Mouse (Mus musculus): ENCODE data around the gene Was. TPM values are rescaled to one million over a fixed set of nuclear protein-coding genes. Genes with fewer than 3 reads are reported as not detected.
"Not testable (repeated sequence)": the region's sequence is repeated elsewhere in the genome, so short reads cannot be mapped to it uniquely, and the experiment has no call there.

The Was gene
- polyA plus RNA-seq, 1 experiment from 2014 or later = 0.31 TPM

DNA sequence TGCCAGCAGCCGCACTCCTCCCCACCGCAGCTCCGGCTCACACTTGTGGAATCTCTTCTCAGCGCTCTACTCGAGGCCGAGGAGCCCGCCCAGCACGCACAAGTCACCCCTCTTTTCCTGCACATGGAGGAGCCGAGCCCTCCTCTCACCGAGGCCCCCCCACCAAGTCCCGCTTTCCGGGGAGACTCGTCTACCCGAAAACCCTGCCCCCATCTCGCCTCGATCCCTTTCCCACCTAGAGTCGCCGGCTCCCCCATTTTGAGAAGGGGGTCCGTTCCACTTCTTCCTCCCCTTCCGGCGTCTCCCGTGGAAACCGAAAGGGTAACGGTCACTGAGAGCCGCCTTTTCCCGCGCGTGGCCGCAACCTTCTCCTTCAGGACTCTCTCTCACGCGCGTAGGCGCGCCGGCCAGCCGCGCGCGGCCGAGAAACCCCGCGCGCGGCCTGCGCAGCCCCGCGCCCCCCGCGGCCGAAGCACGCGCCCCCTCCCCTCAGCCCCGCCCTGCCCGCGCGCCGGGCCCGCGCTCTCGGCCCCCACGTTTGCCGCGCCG is 16.3 kb downstream of the Was start:
- peak; percentile 69 for ATAC-seq (ENCODE audit: insufficient number of reproducible peaks, low FRiP score)
- 15% methylated on average over 51 of the region's 64 CpGs for WGBS

DNA sequence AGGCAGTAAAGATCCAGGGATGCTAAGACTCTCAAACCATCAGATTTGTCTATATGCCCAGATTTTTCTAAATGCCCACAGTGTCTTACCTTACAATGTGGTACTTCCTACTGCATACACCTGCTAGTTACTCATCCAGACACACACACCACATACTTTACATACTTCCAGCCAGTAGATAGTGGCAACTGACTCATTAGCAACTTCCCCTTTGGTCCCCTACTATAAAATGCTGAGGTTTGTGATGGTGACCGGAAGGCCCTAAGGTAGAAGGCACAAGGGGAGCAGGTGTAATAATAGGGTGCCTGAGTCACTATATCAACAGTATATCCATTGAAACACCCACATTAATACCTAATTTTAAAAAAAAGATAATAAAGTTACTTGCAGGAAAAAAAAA is 21.1 kb downstream of the Was start:
- Histone ChIP-seq H3K36me3 (peaks cover 48% of the 10 kb centered on the region), H3K27me3 (replicated peaks) (no peaks in the 10 kb centered on the region), H3K27ac (ENCODE audit: poor library complexity, severe bottlenecking) (no peak overlapping the region), H3K9ac (no peak overlapping the region), H3K4me3 (no peak overlapping the region), H3K9me3 (replicated peaks) (no peaks in the 10 kb centered on the region; the same call in 1 of the 2 replicates), H3K4me2 (no peak overlapping the region), H3K4me1 (replicated peaks) (no peaks in the 10 kb centered on the region)
- 85% methylated on average over 1 of the region's 1 CpGs for WGBS
- ATAC-seq (ENCODE audit: insufficient number of reproducible peaks, low FRiP score) = no peak

More for the DNA sequence above, 16.3 kb downstream of the Was start:
- Histone ChIP-seq H3K4me2 (peak overlapping the region; percentile 65), H3K9ac (peak overlapping the region; percentile 81), H3K9me3 (replicated peaks) (0 out of 2 replicates have a peak, but pooled peaks cover 4% of the 10 kb centered on the region), H3K36me3 (peaks cover 17% of the 10 kb centered on the region), H3K4me1 (replicated peaks) (no peaks in the 10 kb centered on the region), H3K27ac (ENCODE audit: poor library complexity, severe bottlenecking) (peak overlapping the region; percentile 89), H3K4me3 (peak overlapping the region; percentile 75), H3K27me3 (replicated peaks) (no peaks in the 10 kb centered on the region)

DNA sequence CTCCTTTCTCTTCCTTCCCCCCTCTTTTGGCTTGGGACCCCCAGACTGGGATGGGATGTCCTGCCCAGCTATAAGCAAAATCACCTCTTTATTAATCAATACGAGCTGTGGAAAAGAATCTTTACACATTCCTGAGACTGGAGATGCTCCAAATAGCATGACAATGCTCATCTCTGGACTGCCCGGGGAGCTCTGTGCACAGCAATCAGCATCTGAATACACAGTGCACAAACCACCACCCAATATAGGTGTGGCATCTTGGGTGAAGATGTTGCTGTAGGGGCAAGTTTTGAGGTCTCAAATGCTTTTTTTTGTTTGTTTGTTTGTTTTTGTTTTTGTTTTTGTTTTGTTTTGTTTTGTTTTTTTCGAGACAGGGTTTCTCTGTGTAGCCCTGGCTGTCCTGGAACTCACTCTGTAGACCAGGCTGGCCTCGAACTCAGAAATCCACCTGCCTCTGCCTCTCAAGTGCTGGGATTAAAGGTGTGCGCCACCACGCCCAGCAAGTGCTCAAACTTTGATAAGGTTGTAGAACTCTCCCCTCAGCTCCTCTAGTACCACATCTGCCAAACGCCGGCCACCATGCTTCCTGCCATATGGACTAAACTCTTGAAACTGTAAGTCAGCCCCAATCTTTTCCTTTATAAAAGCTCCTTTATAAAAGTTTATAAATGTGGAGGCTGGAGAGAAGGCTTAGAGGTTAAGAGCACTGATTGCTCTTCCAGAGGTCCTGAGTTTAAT is 39.1 kb downstream of the Was start:
- not testable (repeated sequence) for H3K9me3 ChIP-seq (replicated peaks); H3K4me1 ChIP-seq (replicated peaks); H3K36me3 ChIP-seq; ATAC-seq (ENCODE audit: insufficient number of reproducible peaks, low FRiP score); H3K9ac ChIP-seq; H3K27ac ChIP-seq (ENCODE audit: poor library complexity, severe bottlenecking); H3K4me3 ChIP-seq; H3K4me2 ChIP-seq; H3K27me3 ChIP-seq (replicated peaks)
- 79% methylated on average over 8 of the region's 8 CpGs for WGBS

DNA sequence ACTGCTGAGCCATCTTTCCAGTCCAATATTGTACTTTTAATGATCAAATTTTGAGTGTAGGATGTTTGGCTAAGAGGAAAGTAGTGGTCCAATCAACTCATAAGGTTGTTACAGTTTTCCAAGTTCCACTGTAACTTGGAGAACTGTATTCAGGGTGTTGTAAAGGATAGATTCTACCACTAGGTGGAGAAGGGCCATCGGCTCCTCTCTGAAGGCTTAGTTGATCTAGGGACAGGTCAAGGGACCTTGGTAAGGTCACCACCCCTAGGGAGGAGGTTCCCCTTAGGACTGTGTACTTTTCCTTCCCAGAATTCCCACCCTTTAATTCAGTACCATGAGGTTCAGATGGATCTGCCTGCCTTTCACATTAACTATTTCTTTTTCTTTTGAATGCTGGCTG is 57.3 kb downstream of the Was start:
- H3K36me3 ChIP-seq = no peaks in the 10 kb centered on the region
- WGBS = 60% methylated on average over 1 of the region's 1 CpGs
- no peak overlapping the region for H3K4me2 ChIP-seq
- H3K4me3 ChIP-seq = no peak overlapping the region
- no peak overlapping the region for H3K9ac ChIP-seq
- no peak overlapping the region for H3K27ac ChIP-seq (ENCODE audit: poor library complexity, severe bottlenecking)
- ATAC-seq (ENCODE audit: insufficient number of reproducible peaks, low FRiP score) = no peak
- no peaks in the 10 kb centered on the region for H3K9me3 ChIP-seq (replicated peaks)
- no peaks in the 10 kb centered on the region for H3K4me1 ChIP-seq (replicated peaks)
- no peaks in the 10 kb centered on the region for H3K27me3 ChIP-seq (replicated peaks)

Other genes starting within 250 kb of the Was start
- 41.1 and 41.2 TPM in 2 replicates for gene Otud5, start 249.1 kb downstream of the Was start, polyA plus RNA-seq (2016; fragmentation: Nextera tagmentation; extraction: Ambion mirVana)
- gene Pim2, start 212.2 kb downstream of the Was start, polyA plus RNA-seq (2016; fragmentation: Nextera tagmentation; extraction: Ambion mirVana) = 6.4 and 6.8 TPM in 2 replicates
- gene Slc35a2, start 206.5 kb downstream of the Was start, polyA plus RNA-seq (2016; fragmentation: Nextera tagmentation; extraction: Ambion mirVana) = 25.9 and 26.8 TPM in 2 replicates
- gene Pqbp1, start 191.2 kb downstream of the Was start, polyA plus RNA-seq (2016; fragmentation: Nextera tagmentation; extraction: Ambion mirVana) = 83.8 and 91.4 TPM in 2 replicates
- 117 and 130 TPM in 2 replicates for gene Timm17b, start 191.1 kb downstream of the Was start, polyA plus RNA-seq (2016; fragmentation: Nextera tagmentation; extraction: Ambion mirVana)
- not detected in 2 replicates for gene Gm10491, start 182.7 kb downstream of the Was start, polyA plus RNA-seq (2016; fragmentation: Nextera tagmentation; extraction: Ambion mirVana)
- gene Gm10490, start 181.0 kb downstream of the Was start, polyA plus RNA-seq (2016; fragmentation: Nextera tagmentation; extraction: Ambion mirVana) = not detected in 2 replicates
- 0.39 and 0.40 TPM in 2 replicates for gene Pcsk1n, start 170.7 kb downstream of the Was start, polyA plus RNA-seq (2016; fragmentation: Nextera tagmentation; extraction: Ambion mirVana)
- not detected in 2 replicates for gene Eras, start 161.9 kb downstream of the Was start, polyA plus RNA-seq (2016; fragmentation: Nextera tagmentation; extraction: Ambion mirVana)
- gene Hdac6, start 142.6 kb downstream of the Was start, polyA plus RNA-seq (2016; fragmentation: Nextera tagmentation; extraction: Ambion mirVana) = 30.9 and 32.9 TPM in 2 replicates
- gene Gata1, start 112.4 kb downstream of the Was start, polyA plus RNA-seq (2016; fragmentation: Nextera tagmentation; extraction: Ambion mirVana) = 4.4 and 6.4 TPM in 2 replicates
- 0.30 TPM in 1 of 2 replicates, not detected in the other for gene Glod5, start 72.0 kb downstream of the Was start, polyA plus RNA-seq (2016; fragmentation: Nextera tagmentation; extraction: Ambion mirVana)
- 42.8 and 46.2 TPM in 2 replicates for gene Suv39h1, start 15.7 kb downstream of the Was start, polyA plus RNA-seq (2016; fragmentation: Nextera tagmentation; extraction: Ambion mirVana)
- 26.7 and 28.5 TPM in 2 replicates for gene Wdr13, start 42.4 kb upstream of the Was start, polyA plus RNA-seq (2016; fragmentation: Nextera tagmentation; extraction: Ambion mirVana)
- 326 and 330 TPM in 2 replicates for gene Rbm3, start 55.4 kb upstream of the Was start, polyA plus RNA-seq (2016; fragmentation: Nextera tagmentation; extraction: Ambion mirVana)
- gene Tbc1d25, start 85.7 kb upstream of the Was start, polyA plus RNA-seq (2016; fragmentation: Nextera tagmentation; extraction: Ambion mirVana) = 9.2 and 11.1 TPM in 2 replicates
- gene Ebp, start 103.0 kb upstream of the Was start, polyA plus RNA-seq (2016; fragmentation: Nextera tagmentation; extraction: Ambion mirVana) = 23.0 and 24.5 TPM in 2 replicates
- gene Porcn, start 116.0 kb upstream of the Was start, polyA plus RNA-seq (2016; fragmentation: Nextera tagmentation; extraction: Ambion mirVana) = 3.0 and 4.3 TPM in 2 replicates
- gene Ftsj1, start 161.9 kb upstream of the Was start, polyA plus RNA-seq (2016; fragmentation: Nextera tagmentation; extraction: Ambion mirVana) = 24.7 and 24.8 TPM in 2 replicates
- gene Slc38a5, start 180.6 kb upstream of the Was start, polyA plus RNA-seq (2016; fragmentation: Nextera tagmentation; extraction: Ambion mirVana) = 14.6 and 16.4 TPM in 2 replicates
- not detected in 2 replicates for gene Ssxb10, start 236.9 kb upstream of the Was start, polyA plus RNA-seq (2016; fragmentation: Nextera tagmentation; extraction: Ambion mirVana)